Mouse (Mus musculus) heart, postnatal 25 days (tissue): ENCODE results near the gene Ppp2r5e. TPM values are rescaled to one million over a fixed set of nuclear protein-coding genes. Genes with fewer than 3 reads are reported as not detected.

ENCODE experiments used
- total RNA-seq, 2 experiments: library from RNA; stranded (reverse); gene quantifications; 2 replicates each; pipeline ENCODE4 v1.2.3; 2021

Ppp2r5e gene
- total RNA-seq, 2 experiments from 2014 or later: 32.0 to 33.8 TPM

Other genes starting within 250 kb of the Ppp2r5e start
- gene Gphb5, start 179.5 kb downstream of the Ppp2r5e start, total RNA-seq: not detected
- gene Wdr89, start 73.3 kb upstream of the Ppp2r5e start, total RNA-seq: 1 to 10 TPM; 2.5 to 2.6 TPM
- gene Sgpp1, start 139.5 kb upstream of the Ppp2r5e start, total RNA-seq: 10 to 100 TPM; 18.2 to 19.9 TPM
- 10 to 100 TPM; 33.8 to 41.5 TPM for gene Syne2, start 221.9 kb upstream of the Ppp2r5e start, total RNA-seq